Mouse (Mus musculus): ENCODE results near the gene Fgfr2. TPM values are rescaled to one million over a fixed set of nuclear protein-coding genes. Genes with fewer than 3 reads are reported as not detected.

Fgfr2 gene
- polyA plus RNA-seq, 1 experiment from 2014 or later, result 133 TPM

- H3K27me3 ChIP-seq (ENCODE audit: control insufficient read depth, insufficient read depth, low read length), result no peaks in the 10 kb centered on the region
- H3K9me3 ChIP-seq (ENCODE audit: control insufficient read depth, low read length), result no peaks in the 10 kb centered on the region
- ATAC-seq (ENCODE audit: low FRiP score, low TSS enrichment), result no peak
- H3K36me3 ChIP-seq (ENCODE audit: control insufficient read depth, insufficient read depth, low read length), result no peaks in the 10 kb centered on the region
- H3K27ac ChIP-seq (ENCODE audit: low read depth, low read length), result no peak overlapping the region
- no peak overlapping the region for H3K4me3 ChIP-seq (ENCODE audit: low read length)
- peaks cover 12% of the 10 kb centered on the region for H3K4me1 ChIP-seq (ENCODE audit: control insufficient read depth, insufficient read depth, low read length)
- H3K9ac ChIP-seq (ENCODE audit: low read depth, low read length), result no peak overlapping the region
- 81% methylated on average over 6 of the region's 6 CpGs for WGBS
- no peak overlapping the region for H3K4me2 ChIP-seq (replicated peaks; ENCODE audit: low read depth, low read length)
Measured at GRCm38 (mm10) chr7:132731558-132731957, 391.6 kb downstream of the Fgfr2 start.

DNA sequence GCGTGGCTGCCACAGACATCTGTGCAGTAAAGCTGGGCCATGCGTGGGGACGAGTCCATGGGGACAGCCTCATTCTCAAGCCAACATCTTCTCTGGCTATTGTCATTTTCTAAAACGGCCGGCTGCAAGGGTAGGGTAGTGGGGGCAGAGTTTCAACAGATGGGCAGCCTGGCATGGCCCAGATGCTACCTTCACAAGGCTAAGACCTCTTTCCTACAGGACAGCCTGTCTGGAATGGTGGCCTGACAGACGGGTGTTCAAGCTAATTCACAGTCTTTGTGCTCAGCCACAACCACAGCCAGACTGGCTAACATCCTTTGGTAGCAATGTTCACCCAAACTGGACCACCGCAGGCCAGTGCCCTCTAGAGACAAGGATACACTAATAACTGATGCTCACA lies 392.6 kb downstream of the Fgfr2 start:
- Histone ChIP-seq H3K4me1 (ENCODE audit: control insufficient read depth, insufficient read depth, low read length) (peaks cover 7% of the 10 kb centered on the region), H3K27ac (ENCODE audit: low read depth, low read length) (no peak overlapping the region), H3K9ac (ENCODE audit: low read depth, low read length) (no peak overlapping the region), H3K4me2 (replicated peaks; ENCODE audit: low read depth, low read length) (no peak overlapping the region), H3K4me3 (ENCODE audit: low read length) (no peak overlapping the region), H3K27me3 (ENCODE audit: control insufficient read depth, insufficient read depth, low read length) (no peaks in the 10 kb centered on the region), H3K9me3 (ENCODE audit: control insufficient read depth, low read length) (no peaks in the 10 kb centered on the region), H3K36me3 (ENCODE audit: control insufficient read depth, insufficient read depth, low read length) (no peaks in the 10 kb centered on the region)
- ATAC-seq (ENCODE audit: low FRiP score, low TSS enrichment), result no peak
- WGBS, result 86% methylated on average over 7 of the region's 7 CpGs

- no peak for ATAC-seq (ENCODE audit: low FRiP score, low TSS enrichment)
- 55% methylated on average over 4 of the region's 4 CpGs for WGBS
- no peak overlapping the region for H3K9ac ChIP-seq (ENCODE audit: low read depth, low read length)
Measured at GRCm38 (mm10) chr7:132729093-132729831, 393.9 kb downstream of the Fgfr2 start.

DNA sequence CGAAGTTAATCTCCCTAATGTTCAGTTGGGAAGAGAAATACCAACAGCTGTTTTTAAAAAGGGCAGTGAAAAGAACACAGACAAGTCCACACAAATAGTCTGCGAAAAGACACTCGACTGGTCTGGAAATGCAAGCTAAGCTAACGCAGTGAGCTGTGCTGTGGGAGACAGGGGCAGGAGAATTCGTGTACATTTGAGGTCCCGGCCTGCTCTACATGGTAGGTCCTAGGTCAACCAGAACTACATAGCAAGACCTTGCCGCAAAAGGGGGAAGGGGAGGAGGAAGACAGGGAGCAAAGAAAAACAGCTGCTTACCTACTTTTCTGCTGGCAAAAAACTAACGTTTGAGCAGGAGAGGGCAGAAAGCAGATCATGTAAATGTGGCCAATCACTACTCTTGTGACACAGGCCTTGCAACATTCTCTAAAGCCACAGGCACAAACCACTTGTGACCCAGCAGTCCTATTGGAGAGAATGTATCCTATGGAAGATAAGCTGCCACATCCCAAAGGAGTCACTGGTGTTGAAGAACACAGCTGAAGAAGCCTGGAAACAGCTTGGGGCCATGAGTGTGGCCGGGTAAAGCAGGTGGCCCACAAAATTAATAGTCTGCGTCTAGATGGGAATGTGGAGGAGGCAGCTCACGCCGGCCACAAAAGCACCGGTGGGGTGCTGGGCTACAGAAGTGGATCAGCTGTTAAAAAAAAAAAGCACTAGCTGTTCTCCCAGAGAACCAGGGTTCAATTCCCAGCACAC lies 396.9 kb downstream of the Fgfr2 start:
- H3K4me2 ChIP-seq (replicated peaks; ENCODE audit: low read depth, low read length), result no peak overlapping the region
- H3K9me3 ChIP-seq (ENCODE audit: control insufficient read depth, low read length), result no peaks in the 10 kb centered on the region
- H3K36me3 ChIP-seq (ENCODE audit: control insufficient read depth, insufficient read depth, low read length), result no peaks in the 10 kb centered on the region
- peak; percentile 45; the same call in 1 of the 2 replicates for ATAC-seq (ENCODE audit: low FRiP score, low TSS enrichment)
- peaks cover 7% of the 10 kb centered on the region; the same call in 1 of the 2 replicates for H3K4me1 ChIP-seq (ENCODE audit: control insufficient read depth, insufficient read depth, low read length)
- 42% methylated on average over 13 of the region's 13 CpGs for WGBS
- no peak overlapping the region for H3K4me3 ChIP-seq (ENCODE audit: low read length)
- no peak overlapping the region for H3K27ac ChIP-seq (ENCODE audit: low read depth, low read length)
- no peak overlapping the region for H3K9ac ChIP-seq (ENCODE audit: low read depth, low read length)
- no peaks in the 10 kb centered on the region for H3K27me3 ChIP-seq (ENCODE audit: control insufficient read depth, insufficient read depth, low read length)

More at GRCm38 (mm10) chr7:132729093-132729831, 393.9 kb downstream of the Fgfr2 start:
- Histone ChIP-seq H3K27ac (ENCODE audit: low read depth, low read length) (no peak overlapping the region), H3K4me1 (ENCODE audit: control insufficient read depth, insufficient read depth, low read length) (peaks cover 7% of the 10 kb centered on the region), H3K9me3 (ENCODE audit: control insufficient read depth, low read length) (no peaks in the 10 kb centered on the region), H3K4me3 (ENCODE audit: low read length) (no peak overlapping the region), H3K36me3 (ENCODE audit: control insufficient read depth, insufficient read depth, low read length) (no peaks in the 10 kb centered on the region), H3K27me3 (ENCODE audit: control insufficient read depth, insufficient read depth, low read length) (no peaks in the 10 kb centered on the region), H3K4me2 (replicated peaks; ENCODE audit: low read depth, low read length) (no peak overlapping the region)

- Histone ChIP-seq H3K27ac (ENCODE audit: low read depth, low read length) (no peak overlapping the region), H3K9me3 (ENCODE audit: control insufficient read depth, low read length) (no peaks in the 10 kb centered on the region), H3K9ac (ENCODE audit: low read depth, low read length) (no peak overlapping the region), H3K27me3 (ENCODE audit: control insufficient read depth, insufficient read depth, low read length) (no peaks in the 10 kb centered on the region), H3K4me3 (ENCODE audit: low read length) (no peak overlapping the region), H3K4me1 (ENCODE audit: control insufficient read depth, insufficient read depth, low read length) (peaks cover 7% of the 10 kb centered on the region; the same call in 1 of the 2 replicates), H3K36me3 (ENCODE audit: control insufficient read depth, insufficient read depth, low read length) (no peaks in the 10 kb centered on the region), H3K4me2 (replicated peaks; ENCODE audit: low read depth, low read length) (no peak overlapping the region)
- WGBS, result 93% methylated on average over 5 of the region's 5 CpGs
- no peak for ATAC-seq (ENCODE audit: low FRiP score, low TSS enrichment)
Measured at GRCm38 (mm10) chr7:132724501-132725062, 398.6 kb downstream of the Fgfr2 start.

DNA sequence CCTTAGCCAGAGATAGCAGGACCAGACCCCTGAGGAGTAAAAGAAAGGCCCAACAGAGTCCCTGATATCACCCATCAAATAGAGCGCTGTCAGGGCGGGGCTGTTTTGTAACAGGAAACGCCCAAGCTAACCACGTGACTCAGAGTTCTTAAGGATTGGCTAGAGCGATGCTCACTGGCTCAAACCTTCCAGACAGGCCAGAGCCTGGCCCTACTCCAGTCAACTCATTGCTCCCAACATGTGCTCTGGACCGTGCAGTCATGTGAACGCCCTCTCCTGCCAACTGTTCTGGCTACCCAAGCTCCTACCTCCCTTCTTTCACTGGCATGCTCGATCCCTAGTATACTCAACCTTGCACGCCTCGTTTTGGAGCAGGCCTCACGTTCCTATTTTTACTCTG lies 399.2 kb downstream of the Fgfr2 start:
- Histone ChIP-seq H3K4me3 (ENCODE audit: low read length) (no peak overlapping the region), H3K27me3 (ENCODE audit: control insufficient read depth, insufficient read depth, low read length) (no peaks in the 10 kb centered on the region), H3K27ac (ENCODE audit: low read depth, low read length) (no peak overlapping the region), H3K36me3 (ENCODE audit: control insufficient read depth, insufficient read depth, low read length) (no peaks in the 10 kb centered on the region), H3K4me2 (replicated peaks; ENCODE audit: low read depth, low read length) (no peak overlapping the region), H3K9me3 (ENCODE audit: control insufficient read depth, low read length) (no peaks in the 10 kb centered on the region), H3K9ac (ENCODE audit: low read depth, low read length) (no peak overlapping the region), H3K4me1 (ENCODE audit: control insufficient read depth, insufficient read depth, low read length) (peaks cover 7% of the 10 kb centered on the region; the same call in 1 of the 2 replicates)
- 88% methylated on average over 11 of the region's 11 CpGs for WGBS
- ATAC-seq (ENCODE audit: low FRiP score, low TSS enrichment), result peak; percentile 61; the same call in 1 of the 2 replicates

GRCm38 (mm10) chr7:132722401-132723370 lies 400.5 kb downstream of the Fgfr2 start:
- Histone ChIP-seq H3K4me2 (replicated peaks; ENCODE audit: low read depth, low read length) (no peak overlapping the region), H3K27me3 (ENCODE audit: control insufficient read depth, insufficient read depth, low read length) (no peaks in the 10 kb centered on the region), H3K27ac (ENCODE audit: low read depth, low read length) (no peak overlapping the region), H3K4me3 (ENCODE audit: low read length) (no peak overlapping the region), H3K9me3 (ENCODE audit: control insufficient read depth, low read length) (no peaks in the 10 kb centered on the region), H3K4me1 (ENCODE audit: control insufficient read depth, insufficient read depth, low read length) (peaks cover 7% of the 10 kb centered on the region; the same call in 1 of the 2 replicates), H3K36me3 (ENCODE audit: control insufficient read depth, insufficient read depth, low read length) (no peaks in the 10 kb centered on the region), H3K9ac (ENCODE audit: low read depth, low read length) (no peak overlapping the region)
- no peak for ATAC-seq (ENCODE audit: low FRiP score, low TSS enrichment)
- 86% methylated on average over 12 of the region's 12 CpGs for WGBS

DNA sequence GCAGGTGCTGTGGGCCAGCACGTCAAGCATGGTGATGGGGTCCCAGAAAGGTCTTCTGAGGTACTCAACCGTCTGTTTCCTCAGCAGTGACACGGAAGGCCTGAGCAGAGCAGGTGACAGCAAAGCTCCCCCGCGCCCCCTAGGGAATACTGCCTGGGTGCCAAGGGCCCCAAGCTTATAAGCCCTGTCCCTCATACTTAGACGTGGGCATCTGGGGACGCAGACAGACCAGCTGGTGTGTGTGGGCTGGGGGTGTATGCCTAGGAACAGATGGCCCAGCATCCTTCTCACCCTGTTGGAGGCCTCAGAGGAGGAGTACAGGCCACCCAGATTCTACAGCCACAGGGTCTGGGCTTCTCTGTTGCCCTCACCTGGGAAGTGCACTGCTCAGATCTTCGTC lies 402.6 kb downstream of the Fgfr2 start:
- Histone ChIP-seq H3K27me3 (ENCODE audit: control insufficient read depth, insufficient read depth, low read length) (no peaks in the 10 kb centered on the region), H3K4me3 (ENCODE audit: low read length) (no peak overlapping the region), H3K9me3 (ENCODE audit: control insufficient read depth, low read length) (no peaks in the 10 kb centered on the region), H3K4me2 (replicated peaks; ENCODE audit: low read depth, low read length) (no peak overlapping the region), H3K27ac (ENCODE audit: low read depth, low read length) (no peak overlapping the region), H3K4me1 (ENCODE audit: control insufficient read depth, insufficient read depth, low read length) (no peaks in the 10 kb centered on the region), H3K36me3 (ENCODE audit: control insufficient read depth, insufficient read depth, low read length) (peaks cover 2% of the 10 kb centered on the region; the same call in 1 of the 2 replicates), H3K9ac (ENCODE audit: low read depth, low read length) (no peak overlapping the region)
- 76% methylated on average over 8 of the region's 8 CpGs for WGBS
- no peak for ATAC-seq (ENCODE audit: low FRiP score, low TSS enrichment)

Data from kidney, embryonic 14.5 days (tissue).